Mouse (Mus musculus) testis, adult 2 months (tissue): ENCODE data around the gene Cryaa. TPM values are rescaled to one million over a fixed set of nuclear protein-coding genes. Genes with fewer than 3 reads are reported as not detected.

Experiments
- H3K27ac ChIP-seq: fragments of 200-500 bp; 2 replicates; pipeline ENCODE4 v1.5.1; 2012; ENCODE audit warnings: low read depth, low read length; ENCODE audit not compliant: control insufficient read depth, insufficient read depth
- H3K27me3 ChIP-seq: fragments of 200-500 bp; 2 replicates; pipeline ENCODE4 v1.6.1; 2012; ENCODE audit warnings: mild to moderate bottlenecking, low read length, moderate library complexity; ENCODE audit not compliant: control insufficient read depth, insufficient read depth
- H3K36me3 ChIP-seq: fragments of 200-500 bp; 2 replicates; pipeline ENCODE4 v1.6.1; 2012; ENCODE audit warnings: mild to moderate bottlenecking, low read length; ENCODE audit not compliant: control insufficient read depth, insufficient read depth
- H3K4me1 ChIP-seq: fragments of 200-500 bp; 2 replicates; pipeline ENCODE4 v1.6.1; 2012; ENCODE audit warnings: low read length; ENCODE audit not compliant: control insufficient read depth, insufficient read depth
- H3K4me3 ChIP-seq: fragments of 200-500 bp; 2 replicates; pipeline ENCODE4 v1.5.1; 2012; ENCODE audit warnings: low read depth, mild to moderate bottlenecking, low read length, moderate library complexity, mixed read lengths; ENCODE audit not compliant: control insufficient read depth
- CTCF ChIP-seq: fragments of 200-500 bp; IDR thresholded peaks from 2 replicates; pipeline ENCODE4 v1.5.1; 2012; ENCODE audit warnings: low read depth, mild to moderate bottlenecking, inconsistent platforms, low read length, moderate library complexity; ENCODE audit not compliant: control insufficient read depth, insufficient read depth, insufficient replicate concordance
- POLR2A ChIP-seq: fragments of 200-500 bp; IDR thresholded peaks from 2 replicates; pipeline ENCODE4 v1.6.1; 2012; ENCODE audit warnings: low read depth, mild to moderate bottlenecking, inconsistent platforms, low read length, moderate library complexity; ENCODE audit not compliant: control insufficient read depth
- polyA plus RNA-seq: library from polyadenylated mRNA; depleted of rRNA; stranded (reverse); fragments of >200 nt; gene quantifications from 2 replicates; pipeline ENCODE4 v1.2.3, GENCODE M21; 2012; rRNA removed

Cryaa gene
- polyA plus RNA-seq, result not detected in 2 replicates

GRCm38 (mm10) chr17:31677507-31677906 lies at the start of gene Cryaa:
Gene Cryaa, plus strand, starts transcription at chr17:31677807.
- TF ChIP-seq POLR2A (no peak), CTCF (no peak)
- H3K36me3 ChIP-seq, result no peaks in the 10 kb centered on the region
- no peak within 1 kb of the TSS for H3K27ac ChIP-seq
- no peaks in the 10 kb centered on the region for H3K4me1 ChIP-seq
- H3K4me3 ChIP-seq, result no peak within 1 kb of the TSS
- no peaks in the 10 kb centered on the region for H3K27me3 ChIP-seq

GRCm38 (mm10) chr17:31627961-31628360 lies 49.6 kb upstream of the Cryaa start:
- H3K27me3 ChIP-seq, result no peaks in the 10 kb centered on the region
- no peak overlapping the region for H3K27ac ChIP-seq
- H3K4me1 ChIP-seq, result no peaks in the 10 kb centered on the region
- H3K36me3 ChIP-seq, result no peaks in the 10 kb centered on the region
- no peak overlapping the region for H3K4me3 ChIP-seq
- TF ChIP-seq POLR2A (no peak), CTCF (no peak)

- no peak for TF ChIP-seq CTCF
- TF ChIP-seq POLR2A, result no peak
- H3K27ac ChIP-seq, result no peak overlapping the region
- no peak overlapping the region for H3K4me3 ChIP-seq
- no peaks in the 10 kb centered on the region; the same call in 1 of the 2 replicates for H3K27me3 ChIP-seq
- peaks cover 4% of the 10 kb centered on the region for H3K4me1 ChIP-seq
- no peaks in the 10 kb centered on the region for H3K36me3 ChIP-seq
Observed at GRCm38 (mm10) chr17:31631081-31631800, 46.4 kb upstream of the Cryaa start.

GRCm38 (mm10) chr17:31633007-31633406 lies 44.6 kb upstream of the Cryaa start:
- Histone ChIP-seq H3K27ac (no peak overlapping the region), H3K36me3 (no peaks in the 10 kb centered on the region), H3K4me1 (peaks cover 18% of the 10 kb centered on the region), H3K27me3 (peaks cover 3% of the 10 kb centered on the region; the same call in 1 of the 2 replicates), H3K4me3 (no peak overlapping the region)
- TF ChIP-seq CTCF, result no peak
- TF ChIP-seq POLR2A, result no peak

- TF ChIP-seq POLR2A (no peak), CTCF (no peak)
- H3K27ac ChIP-seq, result no peak overlapping the region
- no peak overlapping the region for H3K4me3 ChIP-seq
- H3K4me1 ChIP-seq, result peaks cover 18% of the 10 kb centered on the region
- peaks cover 3% of the 10 kb centered on the region; the same call in 1 of the 2 replicates for H3K27me3 ChIP-seq
- H3K36me3 ChIP-seq, result no peaks in the 10 kb centered on the region
Observed at GRCm38 (mm10) chr17:31634896-31635295, 42.7 kb upstream of the Cryaa start.

GRCm38 (mm10) chr17:31635781-31636180 lies 41.8 kb upstream of the Cryaa start:
- H3K36me3 ChIP-seq, result no peaks in the 10 kb centered on the region
- H3K4me1 ChIP-seq, result peaks cover 18% of the 10 kb centered on the region
- H3K4me3 ChIP-seq, result no peak overlapping the region
- H3K27me3 ChIP-seq, result peaks cover 3% of the 10 kb centered on the region; the same call in 1 of the 2 replicates
- TF ChIP-seq CTCF (no peak), POLR2A (no peak)
- H3K27ac ChIP-seq, result no peak overlapping the region

GRCm38 (mm10) chr17:31636277-31636941 lies 41.2 kb upstream of the Cryaa start:
- H3K4me1 ChIP-seq, result peaks cover 18% of the 10 kb centered on the region
- H3K4me3 ChIP-seq, result peak overlapping the region; percentile 68
- H3K36me3 ChIP-seq, result no peaks in the 10 kb centered on the region
- peaks cover 3% of the 10 kb centered on the region; the same call in 1 of the 2 replicates for H3K27me3 ChIP-seq
- TF ChIP-seq POLR2A (no peak), CTCF (no peak)
- no peak overlapping the region for H3K27ac ChIP-seq
